Mouse (Mus musculus) cerebellum, adult 2 months (tissue): ENCODE measurements around the gene 2200002D01Rik. TPM values are rescaled to one million over a fixed set of nuclear protein-coding genes. Genes with fewer than 3 reads are reported as not detected.

ENCODE experiments used
- DNase-seq, 2 experiments: peaks; one replicate each; pipeline ENCODE4 v3.0.0; 2021
- H3K27ac ChIP-seq: fragments of 200-500 bp; 2 replicates; pipeline ENCODE4 v1.5.1; 2012; ENCODE audit warnings: low read length, control low read depth, inconsistent platforms; ENCODE audit not compliant: insufficient read depth
- H3K27me3 ChIP-seq: fragments of 200-500 bp; 2 replicates; pipeline ENCODE4 v1.6.1; 2012; ENCODE audit warnings: inconsistent platforms, mild to moderate bottlenecking, low read length, moderate library complexity; ENCODE audit not compliant: control insufficient read depth, insufficient read depth
- H3K4me1 ChIP-seq: fragments of 200-500 bp; 2 replicates; pipeline ENCODE4 v1.6.1; 2011; ENCODE audit warnings: low read length; ENCODE audit not compliant: control insufficient read depth, insufficient read depth
- H3K4me3 ChIP-seq: fragments of 200-500 bp; replicated peaks from 2 replicates; pipeline ENCODE3; 2011; ENCODE audit warnings: mild to moderate bottlenecking, low read depth, low read length, control low read depth; ENCODE audit not compliant: insufficient read depth
- CTCF ChIP-seq: fragments of 200-500 bp; IDR thresholded peaks from 2 replicates; pipeline ENCODE4 v1.5.1; 2011; ENCODE audit warnings: low read depth, mild to moderate bottlenecking, control low read depth, low read length, moderate library complexity, borderline replicate concordance; ENCODE audit not compliant: insufficient read depth
- POLR2A ChIP-seq: fragments of 200-500 bp; IDR thresholded peaks from 2 replicates; pipeline ENCODE4 v1.6.1; 2011; ENCODE audit warnings: low read length, control low read depth, borderline replicate concordance; ENCODE audit not compliant: insufficient read depth
- WGBS: fragments of 180-500 bp; shearing (Covaris S2); methylation state at CpG from one replicate; pipeline ENCODE4 v1.1.7; 2018; 5-methylcytosine and 5-hydroxymethylcytosine counted together
- polyA plus RNA-seq: library from polyadenylated mRNA; depleted of rRNA; stranded (reverse); fragments of >200 nt; gene quantifications from 2 replicates; pipeline ENCODE4 v1.2.3, GENCODE M21; 2012

2200002D01Rik gene
- polyA plus RNA-seq, 1 experiment = 0.38 TPM

DNA sequence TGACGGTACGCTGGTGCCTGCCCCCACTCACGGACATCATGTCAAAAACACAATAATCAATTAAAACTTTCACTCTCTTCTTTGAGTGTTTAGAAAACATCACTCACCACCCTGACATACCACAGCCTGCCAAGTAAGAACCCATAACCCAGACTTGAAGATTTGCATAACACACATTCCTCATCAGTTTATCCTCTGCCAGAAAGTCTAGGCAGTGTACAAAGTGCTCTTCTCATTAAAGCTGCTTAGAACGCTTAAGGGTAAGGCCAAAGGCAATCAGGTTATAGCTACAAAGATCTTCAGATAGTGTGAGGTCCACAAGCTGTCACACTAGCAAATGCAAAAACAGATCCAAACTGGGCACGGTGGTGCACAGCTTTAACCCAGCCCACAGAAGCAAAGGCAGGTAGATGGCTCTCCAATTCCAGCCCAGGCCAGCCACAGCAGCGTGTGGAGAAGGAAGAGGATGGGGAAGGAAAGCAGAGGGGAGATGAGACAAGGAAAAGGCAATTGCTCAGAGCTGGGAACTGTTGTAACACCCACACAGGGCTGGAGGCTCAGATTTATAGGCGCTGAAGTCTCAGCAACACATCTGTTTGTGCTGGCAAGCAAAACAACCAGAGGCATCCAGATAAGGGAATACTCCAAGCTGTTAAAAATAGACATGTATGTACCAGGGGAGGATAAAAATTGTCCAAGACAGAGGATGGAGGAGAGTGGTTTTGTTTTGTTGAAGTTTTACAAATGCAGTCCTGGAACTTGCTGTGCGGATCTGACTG is 23.6 kb upstream of the 2200002D01Rik start:
- DNase-seq = no peak
- WGBS = 69% methylated on average over 8 of the region's 8 CpGs
- no peaks in the 10 kb centered on the region for H3K27me3 ChIP-seq
- TF ChIP-seq POLR2A = no peak
- TF ChIP-seq CTCF = no peak
- no peak overlapping the region for H3K27ac ChIP-seq
- H3K4me1 ChIP-seq = peaks cover 6% of the 10 kb centered on the region
- H3K4me3 ChIP-seq = no peak overlapping the region

DNA sequence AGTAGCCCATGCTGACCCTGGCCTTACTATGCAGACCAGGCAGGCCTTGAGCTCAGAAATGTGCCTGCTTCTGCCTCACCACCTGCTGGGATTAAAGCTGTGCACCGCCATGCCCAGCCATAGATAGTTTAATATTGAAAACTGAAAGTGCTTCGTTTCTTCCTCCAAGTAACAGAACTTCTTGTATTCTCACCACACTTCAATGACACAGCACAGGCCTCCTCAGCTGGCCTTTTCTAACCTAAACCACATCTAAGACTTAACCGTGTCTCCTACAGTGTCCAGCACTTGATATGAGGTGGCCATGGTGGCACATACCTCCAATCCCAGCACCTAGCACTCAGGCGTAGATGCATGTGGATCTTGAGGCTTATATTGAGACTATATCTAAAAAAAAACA is 22.2 kb upstream of the 2200002D01Rik start:
- no peak for TF ChIP-seq CTCF
- TF ChIP-seq POLR2A = no peak
- WGBS = 56% methylated on average over 4 of the region's 4 CpGs
- no peaks in the 10 kb centered on the region for H3K27me3 ChIP-seq
- no peak overlapping the region for H3K4me3 ChIP-seq
- no peak overlapping the region for H3K27ac ChIP-seq
- peaks cover 4% of the 10 kb centered on the region for H3K4me1 ChIP-seq
- no peak for DNase-seq

GRCm38 (mm10) chr7:29266931-29267330 is 18.7 kb upstream of the 2200002D01Rik start:
- WGBS = 53% methylated on average over 4 of the region's 4 CpGs
- no peaks in the 10 kb centered on the region for H3K27me3 ChIP-seq
- no peak overlapping the region for H3K4me3 ChIP-seq
- peaks cover 4% of the 10 kb centered on the region for H3K4me1 ChIP-seq
- DNase-seq = no peak
- TF ChIP-seq CTCF (no peak), POLR2A (no peak)
- H3K27ac ChIP-seq = no peak overlapping the region

DNA sequence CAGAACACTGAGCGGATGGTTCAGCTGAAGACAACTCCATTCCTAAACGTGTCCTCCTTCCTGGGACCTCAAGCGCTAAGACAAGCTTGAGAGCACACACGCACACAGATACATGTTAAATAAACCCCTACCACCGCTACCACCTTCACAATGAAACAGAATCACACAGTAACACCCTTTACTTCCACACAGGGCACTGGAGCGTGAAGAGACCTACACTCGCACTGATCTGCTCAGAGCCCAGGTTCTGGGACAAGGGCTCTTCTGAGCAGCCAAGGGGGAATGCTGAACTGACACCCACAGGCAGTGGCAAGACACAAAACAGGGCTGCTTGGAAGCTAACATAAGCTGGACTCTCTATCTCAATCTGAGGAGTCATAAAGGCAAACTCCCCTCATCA is 17.4 kb upstream of the 2200002D01Rik start:
- Histone ChIP-seq H3K4me1 (peaks cover 4% of the 10 kb centered on the region), H3K27ac (no peak overlapping the region), H3K4me3 (no peak overlapping the region), H3K27me3 (no peaks in the 10 kb centered on the region)
- 83% methylated on average over 7 of the region's 7 CpGs for WGBS
- TF ChIP-seq POLR2A (no peak), CTCF (no peak)
- no peak for DNase-seq

GRCm38 (mm10) chr7:29263831-29264230 is 15.6 kb upstream of the 2200002D01Rik start:
- no peak overlapping the region for H3K27ac ChIP-seq
- WGBS = 88% methylated on average over 3 of the region's 3 CpGs

GRCm38 (mm10) chr7:29262151-29262550 is 13.9 kb upstream of the 2200002D01Rik start:
- H3K27me3 ChIP-seq = no peaks in the 10 kb centered on the region
- TF ChIP-seq POLR2A (no peak), CTCF (no peak)
- no peak overlapping the region for H3K27ac ChIP-seq
- no peaks in the 10 kb centered on the region for H3K4me1 ChIP-seq
- no peak for DNase-seq
- H3K4me3 ChIP-seq = no peak overlapping the region
- 65% methylated on average over 6 of the region's 6 CpGs for WGBS

More at GRCm38 (mm10) chr7:29263831-29264230, 15.6 kb upstream of the 2200002D01Rik start:
- Histone ChIP-seq H3K4me3 (no peak overlapping the region), H3K4me1 (no peaks in the 10 kb centered on the region), H3K27me3 (no peaks in the 10 kb centered on the region)
- no peak for DNase-seq
- TF ChIP-seq POLR2A = no peak
- no peak for TF ChIP-seq CTCF

- Histone ChIP-seq H3K4me3 (no peak overlapping the region), H3K4me1 (no peaks in the 10 kb centered on the region), H3K27ac (no peak overlapping the region), H3K27me3 (no peaks in the 10 kb centered on the region)
- no peak for DNase-seq
- 59% methylated on average over 10 of the region's 10 CpGs for WGBS
- no peak for TF ChIP-seq CTCF
- TF ChIP-seq POLR2A = no peak
Observed at GRCm38 (mm10) chr7:29259781-29260730, 11.8 kb upstream of the 2200002D01Rik start.
